Mouse (Mus musculus): Measurements from ENCODE around the gene Lrmp.

- no peak for TF ChIP-seq POLR2A (IDR thresholded peaks at IDR 0.05; ENCODE audit: borderline replicate concordance, insufficient read depth, low read length)
- TF ChIP-seq CTCF (IDR thresholded peaks at IDR 0.05; ENCODE audit: borderline replicate concordance, insufficient read depth, low read depth, low read length) = no peak
These were observed 40.3 kb upstream of the Lrmp start for GRCm38 (mm10) chr6:145075088-145075547.
